Mouse (Mus musculus) kidney, postnatal 14 days (tissue): ENCODE results near the gene Daxx.
"Not testable (repeated sequence)": the region's sequence is repeated elsewhere in the genome, so short reads cannot be mapped to it uniquely, and the experiment has no call there.

Source experiments
- DNase-seq: peaks from one replicate; pipeline ENCODE4 v3.0.0; 2022; ENCODE audit warnings: mixed read lengths

Gene Daxx

GRCm38 (mm10) chr17:33903911-33904651 is 5.1 kb upstream of the Daxx start:
- DNase-seq, result not testable (repeated sequence)

- not testable (repeated sequence) for DNase-seq
Observed at GRCm38 (mm10) chr17:33904835-33905234, 4.4 kb upstream of the Daxx start, which contains the start of gene Platr17. TSS of gene Platr17 (plus strand) at chr17:33905135.

- DNase-seq, result peak; percentile 61
Observed at GRCm38 (mm10) chr17:33908331-33909076, 710 bp upstream of the Daxx start.

- peak; percentile 57 for DNase-seq
Observed at GRCm38 (mm10) chr17:33909869-33910250, 646 bp downstream of the Daxx start.

- DNase-seq, result no peak
Observed at GRCm38 (mm10) chr17:33910346-33911051, 1.3 kb downstream of the Daxx start.

- no peak for DNase-seq
Observed at GRCm38 (mm10) chr17:33911052-33911812, 2.0 kb downstream of the Daxx start.

- DNase-seq, result no peak
Observed at GRCm38 (mm10) chr17:33911813-33912414, 2.7 kb downstream of the Daxx start.

- no peak for DNase-seq
Observed at GRCm38 (mm10) chr17:33913264-33913663, 4.0 kb downstream of the Daxx start.

GRCm38 (mm10) chr17:33913905-33914304 is 4.7 kb downstream of the Daxx start:
- no peak for DNase-seq

GRCm38 (mm10) chr17:33914969-33915391 is 5.8 kb downstream of the Daxx start:
- no peak for DNase-seq

- DNase-seq, result peak; percentile 97
Observed at GRCm38 (mm10) chr17:33915671-33916250, 6.5 kb downstream of the Daxx start, which contains the start of the genes Tapbp and Zbtb22. TSS of gene Tapbp (plus strand) at chr17:33915899. TSS of gene Zbtb22 (plus strand) at chr17:33915904.

GRCm38 (mm10) chr17:33916294-33916693 is 7.1 kb downstream of the Daxx start:
- no peak for DNase-seq

- no peak for DNase-seq
Observed at GRCm38 (mm10) chr17:33916847-33917655, 7.8 kb downstream of the Daxx start.

- no peak for DNase-seq
Observed at GRCm38 (mm10) chr17:33917656-33918292, 8.6 kb downstream of the Daxx start.

- DNase-seq, result no peak
Observed at GRCm38 (mm10) chr17:33918293-33919203, 9.3 kb downstream of the Daxx start.

- peak; percentile 89 for DNase-seq
Observed at GRCm38 (mm10) chr17:33919351-33920281, 10.4 kb downstream of the Daxx start.

- peak; percentile 90 for DNase-seq
Observed at GRCm38 (mm10) chr17:33920282-33921097, 11.3 kb downstream of the Daxx start.
